Mouse (Mus musculus): ENCODE measurements around the gene Inhbc. TPM values are rescaled to one million over a fixed set of nuclear protein-coding genes. Genes with fewer than 3 reads are reported as not detected.
"Not testable (repeated sequence)": the region's sequence is repeated elsewhere in the genome, so short reads cannot be mapped to it uniquely, and the experiment has no call there.

The Inhbc gene
- polyA plus RNA-seq, 1 experiment from 2014 or later = 1.6 TPM

DNA sequence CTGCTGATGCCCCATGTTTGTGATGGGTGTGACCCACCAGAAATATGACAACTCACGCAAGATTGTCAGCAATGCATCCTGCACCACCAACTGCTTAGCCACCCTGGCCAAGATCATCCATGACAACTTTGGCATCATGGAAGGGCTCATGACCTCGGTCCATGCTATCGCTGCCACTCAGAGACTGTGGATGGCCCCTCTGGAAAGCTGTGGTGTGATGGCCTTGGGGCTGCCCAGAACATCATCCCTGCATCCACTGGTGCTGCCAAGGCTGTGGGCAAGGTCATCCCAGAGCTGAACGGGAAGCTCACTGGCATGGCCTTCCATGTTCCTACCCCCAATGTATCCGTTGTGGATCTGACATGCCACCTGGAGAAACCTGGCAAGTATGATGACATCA is 56.7 kb downstream of the Inhbc start:
- H3K4me2 ChIP-seq; H3K27ac ChIP-seq; DNase-seq; H3K4me3 ChIP-seq (replicated peaks); H3K9me3 ChIP-seq (replicated peaks); H3K27me3 ChIP-seq; H3K9ac ChIP-seq; ATAC-seq (ENCODE audit: low read depth): not testable (repeated sequence)
- Histone ChIP-seq H3K4me1 (replicated peaks) (peaks cover 58% of the 10 kb centered on the region), H3K36me3 (peaks cover 18% of the 10 kb centered on the region)
- WGBS (ENCODE audit: insufficient replicate concordance) = 81% methylated on average over 5 of the region's 5 CpGs

GRCm38 (mm10) chr10:127312858-127313257 is 57.4 kb downstream of the Inhbc start:
- Histone ChIP-seq H3K4me1 (replicated peaks) (peaks cover 53% of the 10 kb centered on the region), H3K27me3 (no peaks in the 10 kb centered on the region), H3K4me2 (peak overlapping the region; percentile 90), H3K4me3 (replicated peaks) (peak overlapping the region; percentile 90; the same call in 1 of the 2 replicates), H3K9me3 (replicated peaks) (no peaks in the 10 kb centered on the region), H3K9ac (peak overlapping the region; percentile 96; the same call in 1 of the 2 replicates), H3K27ac (peak overlapping the region; percentile 84), H3K36me3 (peaks cover 25% of the 10 kb centered on the region)
- DNase-seq (no peak), ATAC-seq (ENCODE audit: low read depth) (no peak)
- 43% methylated on average over 4 of the region's 4 CpGs for WGBS (ENCODE audit: insufficient replicate concordance)

DNA sequence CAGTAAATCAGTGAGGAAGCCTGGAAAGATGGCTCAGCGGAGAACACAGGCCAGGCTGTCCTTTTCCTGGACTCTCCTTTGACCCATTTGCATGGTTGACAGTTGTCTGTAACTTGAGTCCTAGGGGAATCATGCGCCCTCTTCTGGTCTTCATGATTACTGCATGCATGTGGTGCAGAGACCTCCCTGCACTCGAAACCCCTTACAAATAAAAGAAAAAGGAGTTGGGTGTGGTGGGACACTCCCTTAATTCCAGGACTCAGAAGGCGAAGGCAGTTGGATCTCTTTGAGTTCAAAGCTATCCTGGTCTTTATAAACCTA is 57.9 kb downstream of the Inhbc start:
- peak overlapping the region; percentile 90 for H3K4me2 ChIP-seq
- ATAC-seq (ENCODE audit: low read depth) = peak; percentile 47
- no peaks in the 10 kb centered on the region for H3K9me3 ChIP-seq (replicated peaks)
- DNase-seq = peak; percentile 79
- WGBS (ENCODE audit: insufficient replicate concordance) = 2% methylated on average over 4 of the region's 4 CpGs
- peaks cover 30% of the 10 kb centered on the region for H3K36me3 ChIP-seq
- peaks cover 48% of the 10 kb centered on the region for H3K4me1 ChIP-seq (replicated peaks)
- no peaks in the 10 kb centered on the region for H3K27me3 ChIP-seq
- H3K4me3 ChIP-seq (replicated peaks) = peak overlapping the region; percentile 90
- peak overlapping the region; percentile 84 for H3K27ac ChIP-seq
- H3K9ac ChIP-seq = peak overlapping the region; percentile 96

GRCm38 (mm10) chr10:127311476-127312355 is 58.5 kb downstream of the Inhbc start, which contains the start of gene Mars:
Mars (minus strand) TSS chr10:127311786.
- Histone ChIP-seq H3K9ac (peak within 1 kb of the TSS; percentile 96), H3K9me3 (replicated peaks) (no peaks in the 10 kb centered on the region), H3K27me3 (no peaks in the 10 kb centered on the region), H3K4me1 (replicated peaks) (peaks cover 42% of the 10 kb centered on the region), H3K4me3 (replicated peaks) (peak within 1 kb of the TSS; percentile 90), H3K36me3 (peaks cover 36% of the 10 kb centered on the region), H3K4me2 (peak within 1 kb of the TSS; percentile 90), H3K27ac (peak within 1 kb of the TSS; percentile 92)
- WGBS (ENCODE audit: insufficient replicate concordance) = under 1% methylated on average over 65 of the region's 65 CpGs
- peak; percentile 90 for DNase-seq
- ATAC-seq (ENCODE audit: low read depth) = peak; percentile 95

DNA sequence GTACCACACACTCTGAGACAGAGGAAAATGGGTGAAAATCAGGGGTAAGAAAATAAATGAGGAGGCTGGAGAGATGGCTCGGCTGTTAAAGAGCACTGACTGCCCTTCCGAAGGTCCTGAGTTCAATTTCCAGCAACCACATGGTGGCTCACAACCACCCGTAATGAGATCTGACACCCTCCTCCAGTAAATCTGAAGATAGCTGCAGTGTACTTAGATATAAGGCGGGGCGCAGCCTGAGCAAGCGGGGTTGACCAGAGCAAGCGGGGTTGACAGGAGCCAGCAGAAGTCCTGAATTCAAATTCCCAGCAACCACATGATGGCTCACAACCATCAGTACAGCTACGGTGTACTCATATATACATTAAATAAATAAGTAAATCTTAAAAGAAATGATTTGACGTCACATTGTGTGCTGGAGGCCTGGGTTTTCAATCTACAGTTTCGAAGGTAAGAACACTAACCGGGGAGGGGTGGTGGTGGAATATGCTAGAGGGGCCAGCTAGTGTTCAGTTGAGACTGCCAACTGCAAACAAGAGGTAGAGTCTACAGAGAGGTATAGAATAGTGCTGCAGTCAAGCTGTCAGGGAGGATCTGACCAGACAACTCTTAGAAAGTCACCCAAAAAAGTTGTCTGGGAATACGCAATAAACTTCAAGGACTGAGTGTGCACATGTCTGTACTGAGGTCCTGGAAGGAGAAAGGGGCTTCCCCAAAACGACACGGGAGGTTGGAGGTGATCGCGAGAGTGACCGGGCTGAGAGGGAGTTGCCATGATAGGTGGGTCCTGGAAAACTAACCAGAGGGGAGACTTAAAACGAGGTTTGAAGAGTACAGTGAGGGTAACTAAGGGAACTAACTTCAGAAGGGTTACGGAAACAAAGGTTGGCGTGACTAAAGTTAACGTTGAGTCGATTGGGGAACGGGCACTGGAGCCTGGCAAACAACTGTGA is 59.4 kb downstream of the Inhbc start:
- ATAC-seq (ENCODE audit: low read depth) (peak; percentile 50), DNase-seq (peak; percentile 52)
- peak overlapping the region; percentile 90 for H3K4me2 ChIP-seq
- no peaks in the 10 kb centered on the region for H3K27me3 ChIP-seq
- H3K27ac ChIP-seq = peak overlapping the region; percentile 92
- H3K4me1 ChIP-seq (replicated peaks) = peaks cover 33% of the 10 kb centered on the region
- peak overlapping the region; percentile 96 for H3K9ac ChIP-seq
- peak overlapping the region; percentile 90 for H3K4me3 ChIP-seq (replicated peaks)
- WGBS (ENCODE audit: insufficient replicate concordance) = 15% methylated on average over 23 of the region's 23 CpGs
- no peaks in the 10 kb centered on the region for H3K9me3 ChIP-seq (replicated peaks)
- H3K36me3 ChIP-seq = peaks cover 45% of the 10 kb centered on the region

DNA sequence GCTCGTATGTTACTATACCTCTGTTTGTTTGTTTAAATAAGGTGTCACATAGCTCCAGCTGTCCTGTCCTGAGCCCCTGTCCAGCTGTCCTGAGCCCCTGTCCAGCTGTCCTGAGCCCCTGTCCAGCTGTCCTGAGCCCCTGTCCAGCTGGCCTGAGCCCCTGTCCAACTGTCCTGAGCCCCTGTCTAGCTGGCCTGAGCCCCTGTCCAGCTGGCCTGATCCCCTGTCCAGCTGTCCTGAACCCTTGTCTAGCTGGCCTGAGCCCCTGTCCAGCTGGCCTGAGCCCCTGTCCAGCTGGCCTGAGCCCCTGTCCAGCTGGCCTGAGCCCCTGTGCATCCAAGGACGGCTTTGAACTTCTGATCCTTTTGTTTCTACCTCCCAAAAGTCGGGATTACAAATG is 61.1 kb downstream of the Inhbc start:
- not testable (repeated sequence) for H3K4me3 ChIP-seq (replicated peaks); ATAC-seq (ENCODE audit: low read depth); H3K27me3 ChIP-seq; DNase-seq; H3K9me3 ChIP-seq (replicated peaks); H3K9ac ChIP-seq; H3K4me2 ChIP-seq; H3K27ac ChIP-seq
- WGBS (ENCODE audit: insufficient replicate concordance) = 79% methylated on average over 3 of the region's 3 CpGs
- peaks cover 62% of the 10 kb centered on the region for H3K36me3 ChIP-seq
- peaks cover 33% of the 10 kb centered on the region for H3K4me1 ChIP-seq (replicated peaks)

Other genes starting within 250 kb of the Inhbc start
- 45.6 and 49.0 TPM in 2 replicates for gene Os9, start 249.3 kb downstream of the Inhbc start, polyA plus RNA-seq (2015; fragmentation: Nextera tagmentation; extraction: Ambion mirVana)
- 9.3 and 11.0 TPM in 2 replicates for gene B4galnt1, start 205.2 kb downstream of the Inhbc start, polyA plus RNA-seq (2015; fragmentation: Nextera tagmentation; extraction: Ambion mirVana)
- gene Slc26a10, start 189.8 kb downstream of the Inhbc start, polyA plus RNA-seq (2015; fragmentation: Nextera tagmentation; extraction: Ambion mirVana) = 1.8 and 2.1 TPM in 2 replicates
- gene Arhgef25, start 180.3 kb downstream of the Inhbc start, polyA plus RNA-seq (2015; fragmentation: Nextera tagmentation; extraction: Ambion mirVana) = 8.1 and 8.2 TPM in 2 replicates
- gene Dtx3, start 174.7 kb downstream of the Inhbc start, polyA plus RNA-seq (2015; fragmentation: Nextera tagmentation; extraction: Ambion mirVana) = 16.8 and 19.3 TPM in 2 replicates
- 39.8 and 45.8 TPM in 2 replicates for gene Pip4k2c, start 158.8 kb downstream of the Inhbc start, polyA plus RNA-seq (2015; fragmentation: Nextera tagmentation; extraction: Ambion mirVana)
- gene Kif5a, start 107.1 kb downstream of the Inhbc start, polyA plus RNA-seq (2015; fragmentation: Nextera tagmentation; extraction: Ambion mirVana) = 0.02 and 0.14 TPM in 2 replicates
- 80.0 and 80.1 TPM in 2 replicates for gene Dctn2, start 104.1 kb downstream of the Inhbc start, polyA plus RNA-seq (2015; fragmentation: Nextera tagmentation; extraction: Ambion mirVana)
- 5.9 and 6.5 TPM in 2 replicates for gene Mbd6, start 81.4 kb downstream of the Inhbc start, polyA plus RNA-seq (2015; fragmentation: Nextera tagmentation; extraction: Ambion mirVana)
- gene Mars, start 58.6 kb downstream of the Inhbc start, polyA plus RNA-seq (2015; fragmentation: Nextera tagmentation; extraction: Ambion mirVana) = 150 and 166 TPM in 2 replicates
- 14.0 and 15.1 TPM in 2 replicates for gene Arhgap9, start 48.5 kb downstream of the Inhbc start, polyA plus RNA-seq (2015; fragmentation: Nextera tagmentation; extraction: Ambion mirVana)
- 0.21 and 0.31 TPM in 2 replicates for gene Gli1, start 28.5 kb downstream of the Inhbc start, polyA plus RNA-seq (2015; fragmentation: Nextera tagmentation; extraction: Ambion mirVana)
- gene Inhbe, start 16.0 kb downstream of the Inhbc start, polyA plus RNA-seq (2015; fragmentation: Nextera tagmentation; extraction: Ambion mirVana) = 0.32 and 0.38 TPM in 2 replicates
- 14.4 and 15.3 TPM in 2 replicates for gene R3hdm2, start 9.9 kb upstream of the Inhbc start, polyA plus RNA-seq (2015; fragmentation: Nextera tagmentation; extraction: Ambion mirVana)
- gene Stac3, start 131.3 kb upstream of the Inhbc start, polyA plus RNA-seq (2015; fragmentation: Nextera tagmentation; extraction: Ambion mirVana) = 0.17 and 0.47 TPM in 2 replicates
- gene Ndufa4l2, start 144.5 kb upstream of the Inhbc start, polyA plus RNA-seq (2015; fragmentation: Nextera tagmentation; extraction: Ambion mirVana) = 1.9 and 2.8 TPM in 2 replicates
- gene Shmt2, start 152.0 kb upstream of the Inhbc start, polyA plus RNA-seq (2015; fragmentation: Nextera tagmentation; extraction: Ambion mirVana) = 133 and 142 TPM in 2 replicates
- 0.13 TPM in 2 replicates for gene Nxph4, start 164.1 kb upstream of the Inhbc start, polyA plus RNA-seq (2015; fragmentation: Nextera tagmentation; extraction: Ambion mirVana)